Mouse (Mus musculus) R1 (cell line): ENCODE results near the gene Olfr1209.

ENCODE experiments used
- DNase-seq: peaks from one replicate; pipeline ENCODE4 v3.0.0-alpha.2; 2018; ENCODE audit warnings: low read depth, low spot score

Gene Olfr1209

DNA sequence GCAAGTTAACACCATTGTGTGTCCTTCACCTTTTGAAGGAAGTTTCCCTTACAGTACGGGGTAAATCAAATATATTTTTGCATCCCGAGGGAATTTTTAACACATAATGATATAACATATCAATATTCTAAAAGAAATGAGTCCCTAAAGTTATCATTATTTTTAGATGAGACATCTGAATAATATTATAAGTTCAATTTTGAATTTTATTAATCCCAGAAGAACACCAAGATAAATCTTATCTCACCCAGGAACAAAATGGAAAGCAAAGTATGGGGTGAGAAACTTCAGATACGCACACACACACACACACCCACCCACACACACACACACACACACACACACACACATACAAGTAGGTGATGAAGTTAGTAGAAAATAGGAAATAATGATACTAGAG lies at the start of gene Olfr1209:
Olfr1209 (minus strand) TSS at position 101 of the 400 bp plus-strand sequence.
- DNase-seq: no peak

DNA sequence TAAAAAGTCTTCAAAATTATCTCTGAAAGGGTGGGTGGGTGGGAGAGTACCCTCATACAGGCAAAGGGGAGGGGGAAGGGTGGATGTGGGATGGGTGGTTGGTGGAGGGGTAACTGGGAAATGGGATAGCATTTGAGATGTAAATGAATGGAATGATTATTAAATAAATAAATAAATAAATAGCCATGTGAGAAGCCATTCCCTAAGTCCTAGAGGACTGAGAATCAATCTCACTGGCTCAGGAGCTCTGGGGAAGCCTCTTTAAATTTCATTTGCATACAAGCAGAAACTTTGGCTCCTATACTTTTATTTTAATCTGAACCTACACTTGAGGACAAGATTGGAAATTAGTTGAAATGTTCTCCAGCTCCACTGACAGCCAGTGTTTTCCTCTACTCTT lies 38.7 kb upstream of the Olfr1209 start, which contains the start of gene Olfr1212:
Olfr1212 (plus strand) TSS at position 301 of the 400 bp plus-strand sequence.
- no peak for DNase-seq

DNA sequence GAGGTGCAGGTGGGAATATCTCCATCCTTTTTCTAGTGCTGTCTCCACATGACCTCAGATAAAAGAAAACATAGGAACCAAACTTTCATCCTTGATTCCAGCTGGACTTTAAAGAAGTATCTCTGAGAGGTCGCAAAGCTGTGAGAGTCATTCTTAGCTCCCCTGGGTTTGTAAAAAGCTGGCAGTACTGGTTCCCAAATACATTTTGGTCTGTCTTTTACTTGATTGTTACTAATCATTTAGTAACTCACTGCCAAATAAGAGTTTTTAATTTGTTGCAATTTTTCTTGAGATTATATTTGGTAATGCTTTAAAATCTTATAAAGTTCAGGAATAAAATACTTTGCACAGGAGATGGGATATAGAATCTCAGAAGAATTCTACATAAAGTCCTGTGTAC lies 23.1 kb upstream of the Olfr1209 start, which contains the start of gene Olfr1211:
Olfr1211 (minus strand) TSS at position 101 of the 400 bp plus-strand sequence.
- no peak for DNase-seq

DNA sequence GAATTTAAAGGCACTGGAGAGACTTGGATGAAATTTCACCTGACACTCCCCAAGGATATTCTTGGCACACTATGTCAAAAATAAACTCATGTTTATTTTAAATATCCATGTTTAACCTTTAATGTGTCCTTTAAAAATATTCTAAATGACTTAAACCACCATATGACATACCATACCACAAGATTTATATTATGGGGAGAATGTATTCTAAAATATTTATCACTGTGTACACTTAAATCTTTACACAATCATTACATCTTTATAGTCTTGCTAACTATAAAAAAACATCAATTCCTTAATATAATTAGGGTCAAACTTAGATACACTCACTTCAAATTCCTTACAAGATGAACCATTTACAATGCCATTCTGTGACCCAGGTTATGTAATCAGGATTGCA lies 12.7 kb downstream of the Olfr1209 start, which contains the start of gene Olfr1208:
Olfr1208 (minus strand) TSS at position 101 of the 400 bp plus-strand sequence.
- DNase-seq: no peak

DNA sequence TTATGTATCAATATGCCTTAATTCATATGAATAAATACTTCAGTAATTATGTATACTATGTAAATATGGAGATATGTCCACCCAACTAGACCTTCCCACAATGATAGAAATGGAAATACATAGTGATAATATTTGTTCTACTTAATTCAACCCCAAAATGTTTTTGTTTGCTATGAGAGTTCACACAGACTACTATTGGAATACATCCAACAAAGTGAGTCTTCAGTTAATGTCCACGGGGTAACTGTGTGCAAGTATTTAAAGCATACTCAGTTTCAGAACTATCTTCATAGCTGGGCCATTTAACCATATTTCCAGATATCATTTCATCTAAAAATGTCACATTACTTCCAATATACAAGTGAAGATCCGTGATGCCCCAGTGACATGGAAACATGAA lies 52.0 kb downstream of the Olfr1209 start, which contains the start of gene Olfr1206:
Olfr1206 (plus strand) TSS at position 301 of the 400 bp plus-strand sequence.
- DNase-seq: no peak
